Mouse (Mus musculus) midbrain, postnatal 0 days (tissue): ENCODE data around the gene Fmnl2. TPM values are rescaled to one million over a fixed set of nuclear protein-coding genes. Genes with fewer than 3 reads are reported as not detected.

Experiments
- ATAC-seq: fragments of 200-750 bp; cut with Nextera tagmentation; 2 replicates; pipeline ENCODE4 v1.8.0; 2017; ENCODE audit warnings: moderate number of reproducible peaks, mild to moderate bottlenecking, moderate TSS enrichment, moderate library complexity; ENCODE audit not compliant: low FRiP score
- DNase-seq: peaks from one replicate; pipeline ENCODE4 v3.0.0-alpha.2; 2015; ENCODE audit warnings: low spot score
- H3K27ac ChIP-seq: fragments of 300-500 bp; sonication (generic); 2 replicates; pipeline ENCODE4 v1.5.1; 2014; ENCODE audit warnings: low read depth, mild to moderate bottlenecking, low read length, mixed read lengths
- H3K27me3 ChIP-seq: fragments of 300-500 bp; sonication (generic); 2 replicates; pipeline ENCODE4 v1.6.1; 2014; ENCODE audit warnings: low read length, control low read depth, mixed read lengths; ENCODE audit not compliant: insufficient read depth
- H3K36me3 ChIP-seq: fragments of 300-500 bp; sonication (generic); 2 replicates; pipeline ENCODE4 v1.6.1; 2014; ENCODE audit warnings: low read length, control low read depth, mixed read lengths; ENCODE audit not compliant: insufficient read depth
- H3K4me1 ChIP-seq: fragments of 300-500 bp; sonication (generic); 2 replicates; pipeline ENCODE4 v1.6.1; 2014; ENCODE audit warnings: mild to moderate bottlenecking, control low read depth, antibody characterized with exemption, low read length, mixed read lengths; ENCODE audit not compliant: insufficient read depth
- H3K4me2 ChIP-seq: fragments of 300-500 bp; sonication (generic); 2 replicates; pipeline ENCODE4 v1.6.1; 2014; ENCODE audit warnings: low read depth, mild to moderate bottlenecking, low read length, mixed read lengths; ENCODE audit not compliant: poor library complexity, severe bottlenecking
- H3K4me3 ChIP-seq: fragments of 300-500 bp; sonication (generic); 2 replicates; pipeline ENCODE4 v1.5.1; 2014; ENCODE audit warnings: low read depth, mild to moderate bottlenecking, low read length, moderate library complexity
- H3K9ac ChIP-seq: fragments of 300-500 bp; sonication (generic); replicated peaks from 2 replicates; pipeline ENCODE4 v1.6.1; 2014; ENCODE audit warnings: mild to moderate bottlenecking, low read length, moderate library complexity, mixed read lengths; ENCODE audit not compliant: poor library complexity, severe bottlenecking
- H3K9me3 ChIP-seq: fragments of 300-500 bp; sonication (generic); 2 replicates; pipeline ENCODE4 v1.6.1; 2016; ENCODE audit warnings: low read length, control low read depth
- CTCF ChIP-seq: IDR thresholded peaks from 2 replicates; pipeline ENCODE4 v1.5.1; 2016; ENCODE audit warnings: antibody characterized with exemption, mild to moderate bottlenecking
- WGBS: fragments of 180-500 bp; shearing (Covaris S2); extraction: QIAGEN DNeasy Blood & Tissue Kit; methylation state at CpG from one replicate; pipeline ENCODE4 v1.1.7; 2014; 5-methylcytosine and 5-hydroxymethylcytosine counted together
- polyA plus RNA-seq: library from polyadenylated mRNA; unstranded; fragments of >200 nt; fragmentation: Nextera tagmentation; extraction: Ambion mirVana; gene quantifications from 2 replicates; pipeline ENCODE4 v1.2.1, GENCODE M21; 2015
- total RNA-seq: library from RNA; depleted of rRNA; stranded (reverse); fragments of >200 nt; gene quantifications from 2 replicates; pipeline ENCODE4 v1.2.3, GENCODE M21; 2014

Gene Fmnl2
- total and polyA plus RNA-seq, 2 experiments from 2014 or later = 8.4 to 27.0 TPM

DNA sequence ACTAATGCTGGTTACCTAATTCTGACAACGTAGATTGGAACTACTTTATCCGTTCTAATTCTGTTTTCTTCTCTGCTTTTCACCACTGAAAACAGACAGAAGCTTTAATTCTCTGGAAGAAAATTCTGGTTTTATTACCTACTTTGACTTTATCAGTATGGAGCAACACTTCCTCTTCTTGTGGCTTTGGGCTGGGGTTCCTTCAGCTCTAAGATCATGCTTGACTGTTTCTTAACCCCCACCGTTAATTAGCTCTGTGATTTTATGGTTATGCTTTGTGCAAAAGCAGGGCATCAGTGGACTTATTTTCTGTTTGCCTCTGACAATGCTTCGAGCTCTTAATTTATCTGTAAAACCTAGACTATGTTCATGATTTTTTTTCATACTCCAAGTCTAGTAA, 29.6 kb upstream of the Fmnl2 start:
- Histone ChIP-seq H3K27me3 (no peaks in the 10 kb centered on the region), H3K9me3 (no peaks in the 10 kb centered on the region), H3K9ac (no peak overlapping the region), H3K4me1 (no peaks in the 10 kb centered on the region), H3K4me2 (no peak overlapping the region), H3K36me3 (no peaks in the 10 kb centered on the region), H3K4me3 (no peak overlapping the region), H3K27ac (no peak overlapping the region)
- TF ChIP-seq CTCF = no peak
- DNase-seq (no peak), ATAC-seq (no peak)
- 90% methylated on average over 4 of the region's 4 CpGs for WGBS

DNA sequence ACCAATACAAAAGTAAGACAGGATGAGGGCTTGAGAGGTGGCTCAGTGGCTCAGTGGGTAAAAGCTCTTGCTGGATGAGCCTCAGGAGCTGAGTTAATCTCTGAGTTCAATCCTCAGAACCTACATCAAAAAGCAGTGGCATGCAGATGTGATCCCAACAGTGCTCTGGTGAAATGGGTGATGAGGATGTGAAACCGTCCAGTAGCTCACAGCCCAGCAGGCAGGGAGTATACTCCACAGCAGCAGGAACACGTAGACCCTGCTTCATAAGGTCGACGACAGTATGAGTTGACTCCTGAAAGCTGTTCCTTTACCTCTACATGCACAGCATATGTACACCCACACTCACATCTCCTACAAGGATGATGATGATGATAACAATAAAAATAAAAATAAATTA, 27.1 kb upstream of the Fmnl2 start:
- H3K9me3 ChIP-seq = no peaks in the 10 kb centered on the region
- no peak overlapping the region for H3K4me2 ChIP-seq
- DNase-seq (no peak), ATAC-seq (no peak)
- H3K27me3 ChIP-seq = no peaks in the 10 kb centered on the region
- no peak for TF ChIP-seq CTCF
- no peak overlapping the region for H3K9ac ChIP-seq
- no peaks in the 10 kb centered on the region for H3K4me1 ChIP-seq
- no peak overlapping the region for H3K4me3 ChIP-seq
- no peak overlapping the region for H3K27ac ChIP-seq
- WGBS = 89% methylated on average over 4 of the region's 4 CpGs
- H3K36me3 ChIP-seq = no peaks in the 10 kb centered on the region

DNA sequence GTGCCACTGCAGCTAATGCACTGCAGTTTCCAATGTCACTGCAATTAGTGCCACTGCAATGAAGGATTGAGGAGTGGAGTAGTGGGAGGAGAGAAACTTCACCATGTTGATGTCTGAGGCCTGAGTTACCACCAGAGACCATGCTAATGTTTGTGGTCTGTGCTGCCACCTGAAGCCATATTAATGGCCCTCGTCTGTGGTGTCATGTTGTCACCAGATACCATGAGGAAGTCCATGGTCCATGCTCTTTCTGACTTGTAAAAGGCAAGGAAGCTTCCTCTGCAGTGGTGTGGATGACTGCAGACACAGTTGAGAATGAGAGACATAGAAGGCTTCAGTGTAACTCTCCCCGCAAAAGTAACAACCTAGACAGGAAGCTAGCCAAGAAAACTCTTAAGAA, 26.1 kb upstream of the Fmnl2 start:
- 92% methylated on average over 2 of the region's 2 CpGs for WGBS
- Histone ChIP-seq H3K4me2 (no peak overlapping the region), H3K27ac (no peak overlapping the region), H3K4me1 (no peaks in the 10 kb centered on the region), H3K4me3 (no peak overlapping the region), H3K36me3 (no peaks in the 10 kb centered on the region), H3K27me3 (no peaks in the 10 kb centered on the region), H3K9me3 (no peaks in the 10 kb centered on the region), H3K9ac (no peak overlapping the region)
- ATAC-seq = no peak
- no peak for DNase-seq
- no peak for TF ChIP-seq CTCF

DNA sequence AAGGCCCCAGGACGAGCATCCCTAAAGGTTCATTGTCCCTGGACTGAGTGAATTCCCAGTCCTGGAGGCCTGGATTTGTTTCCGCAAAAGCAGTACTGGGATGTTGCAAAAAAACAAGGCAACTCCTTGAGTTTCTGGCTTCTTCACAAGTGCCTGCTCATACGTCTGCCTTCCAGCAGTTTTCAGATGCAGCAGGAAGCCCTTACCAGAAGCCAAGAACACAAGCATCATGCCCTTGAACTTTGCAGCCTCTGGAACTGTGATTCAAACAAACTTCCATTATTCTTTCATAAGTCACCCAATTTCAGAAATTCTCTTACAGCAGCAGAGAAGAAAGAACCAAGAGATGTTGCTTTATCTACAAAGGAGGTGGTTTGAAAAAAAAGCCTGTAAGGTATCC, 21.9 kb upstream of the Fmnl2 start:
- no peak for TF ChIP-seq CTCF
- Histone ChIP-seq H3K4me2 (no peak overlapping the region), H3K27ac (no peak overlapping the region), H3K27me3 (no peaks in the 10 kb centered on the region), H3K9ac (no peak overlapping the region), H3K36me3 (no peaks in the 10 kb centered on the region), H3K4me1 (no peaks in the 10 kb centered on the region), H3K9me3 (no peaks in the 10 kb centered on the region), H3K4me3 (no peak overlapping the region)
- DNase-seq (no peak), ATAC-seq (no peak)
- 78% methylated on average over 3 of the region's 3 CpGs for WGBS

DNA sequence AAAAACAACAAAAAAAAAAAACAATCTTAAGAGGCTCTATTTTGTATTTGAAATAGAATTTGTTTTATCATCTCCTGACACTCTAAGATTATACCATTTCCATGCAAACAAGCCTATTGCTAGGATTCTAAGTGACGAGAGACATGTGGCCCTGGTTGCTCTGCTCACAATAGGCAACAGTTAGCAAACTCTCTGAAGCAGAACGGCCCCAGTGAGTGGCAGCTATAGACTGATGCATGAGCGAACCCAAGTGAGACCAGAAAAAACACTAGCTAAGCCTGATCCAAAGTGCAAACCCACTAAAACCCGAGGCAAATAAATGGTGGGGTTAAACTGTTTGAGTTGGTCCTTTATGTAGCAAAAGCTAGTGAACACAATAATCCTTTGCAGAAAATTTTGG, 18.6 kb upstream of the Fmnl2 start:
- Histone ChIP-seq H3K9ac (no peak overlapping the region), H3K4me2 (no peak overlapping the region), H3K4me3 (no peak overlapping the region), H3K27ac (no peak overlapping the region), H3K4me1 (no peaks in the 10 kb centered on the region), H3K36me3 (no peaks in the 10 kb centered on the region), H3K9me3 (no peaks in the 10 kb centered on the region), H3K27me3 (no peaks in the 10 kb centered on the region)
- no peak for TF ChIP-seq CTCF
- ATAC-seq = no peak
- no peak for DNase-seq
- 46% methylated on average over 4 of the region's 4 CpGs for WGBS

DNA sequence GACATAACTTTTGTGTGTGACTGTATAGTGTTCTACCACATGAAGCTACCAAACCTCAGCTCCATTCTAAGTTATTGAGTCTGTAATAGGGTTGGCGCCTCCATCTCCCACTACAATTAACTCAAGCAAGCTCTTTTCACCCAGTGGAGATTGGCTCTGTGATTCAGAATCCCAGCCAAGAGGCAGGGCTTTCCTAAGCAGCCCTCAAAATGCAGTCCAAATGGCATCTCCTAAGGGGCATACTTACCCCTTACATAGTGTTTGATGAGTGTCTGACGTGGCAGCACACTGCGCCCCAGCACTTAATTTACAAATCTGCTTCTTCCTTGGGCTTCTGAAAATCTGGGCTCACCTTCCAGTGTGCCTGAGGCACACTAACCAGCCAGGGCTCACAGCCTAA, 17.8 kb upstream of the Fmnl2 start:
- H3K27ac ChIP-seq = no peak overlapping the region
- no peak overlapping the region for H3K4me3 ChIP-seq
- H3K36me3 ChIP-seq = no peaks in the 10 kb centered on the region
- WGBS = 69% methylated on average over 3 of the region's 3 CpGs
- H3K9ac ChIP-seq = no peak overlapping the region
- H3K27me3 ChIP-seq = no peaks in the 10 kb centered on the region
- H3K9me3 ChIP-seq = no peaks in the 10 kb centered on the region
- DNase-seq = peak; percentile 17
- no peak overlapping the region for H3K4me2 ChIP-seq
- no peaks in the 10 kb centered on the region for H3K4me1 ChIP-seq
- no peak for TF ChIP-seq CTCF
- no peak for ATAC-seq

DNA sequence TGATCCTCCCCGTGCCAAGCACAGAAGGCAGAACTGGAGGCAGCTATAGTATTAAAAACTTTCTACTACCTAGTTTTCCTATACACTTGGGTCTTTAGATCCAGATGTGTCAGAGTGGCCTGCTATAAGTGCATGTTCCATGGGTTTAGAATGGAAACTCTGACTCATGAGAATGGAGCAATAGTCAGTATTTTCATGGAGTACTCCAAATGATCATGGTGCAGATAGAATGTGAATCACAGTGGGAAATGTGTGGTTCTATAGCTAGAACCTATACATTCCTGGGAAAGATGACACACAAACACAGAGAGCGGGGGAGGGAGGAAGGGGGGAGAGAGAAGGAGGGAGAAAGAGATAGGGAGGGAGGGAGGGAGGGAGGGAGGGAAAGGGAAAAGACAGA, 13.8 kb upstream of the Fmnl2 start:
- Histone ChIP-seq H3K36me3 (no peaks in the 10 kb centered on the region), H3K4me3 (no peak overlapping the region), H3K9ac (no peak overlapping the region), H3K27me3 (no peaks in the 10 kb centered on the region), H3K9me3 (no peaks in the 10 kb centered on the region), H3K4me1 (no peaks in the 10 kb centered on the region), H3K4me2 (no peak overlapping the region), H3K27ac (no peak overlapping the region)
- ATAC-seq = no peak
- 92% methylated on average over 2 of the region's 2 CpGs for WGBS
- TF ChIP-seq CTCF = no peak
- no peak for DNase-seq
